ENCODE assay signal across 32 mouse cellular contexts in the genomic region with DNA sequence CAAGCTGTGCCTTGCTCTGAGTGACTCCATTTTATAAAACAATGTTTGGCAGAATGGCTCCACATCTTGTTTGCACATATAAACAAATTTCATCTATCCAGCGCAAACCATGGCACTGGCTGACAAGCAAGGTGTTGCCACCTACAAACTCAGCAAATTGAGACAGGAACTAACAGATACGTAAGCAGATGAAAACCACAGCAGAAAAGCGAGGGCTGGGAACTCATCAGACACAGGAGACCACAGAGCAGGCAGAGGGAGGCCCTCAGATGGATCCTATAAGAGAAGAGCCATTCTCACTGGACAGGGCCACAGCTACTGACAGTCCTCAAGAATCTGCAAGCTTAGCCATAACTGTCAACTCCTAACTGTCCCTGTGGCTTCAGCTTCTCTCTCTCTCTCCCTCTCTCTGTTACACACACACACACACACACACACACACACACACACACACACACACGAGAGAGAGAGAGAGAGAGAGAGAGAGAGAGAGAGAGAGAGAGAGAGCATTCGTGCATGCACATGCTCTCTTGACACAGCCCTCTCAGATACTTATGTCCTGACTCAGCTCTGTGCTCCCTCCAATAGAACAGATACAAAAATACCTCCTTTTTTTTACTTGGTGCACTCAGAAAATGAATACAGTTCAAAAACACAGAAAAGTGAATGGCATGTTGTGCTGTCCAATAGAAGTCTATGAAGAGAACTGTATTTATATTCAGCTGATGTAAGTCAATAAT. TPM values are rescaled to one million over a fixed set of nuclear protein-coding genes. Genes with fewer than 3 reads are reported as not detected.
"Had no signal": no experiment of that assay in that cellular context is flagged by ENCODE, and none has a peak within 500 bp of the region (broad histone marks: within the 10 kb centered on the region; RNA-seq: fewer than 3 reads in every experiment).

No protein-coding gene starts in this region.

- H3K9ac ChIP-seq: limb, embryonic 13.5 days; liver, embryonic 12.5 days; liver, embryonic 15.5 days; lung, embryonic 15.5 days; midbrain, embryonic 13.5 days; stomach, embryonic 15.5 days had no signal

- H3K4me3 ChIP-seq: layer of hippocampus, adult 2 months; limb, embryonic 10.5 days; limb, embryonic 13.5 days; liver, embryonic 12.5 days; liver, embryonic 15.5 days; lung, embryonic 15.5 days; megakaryocyte, embryonic 14.5 days; midbrain, embryonic 10.5 days; midbrain, embryonic 13.5 days; myocyte; stomach, embryonic 15.5 days had no signal

- H3K27ac ChIP-seq: layer of hippocampus, adult 2 months; limb, embryonic 10.5 days; limb, embryonic 13.5 days; liver, embryonic 12.5 days; liver, embryonic 15.5 days; lung, embryonic 15.5 days; midbrain, embryonic 10.5 days; midbrain, embryonic 13.5 days; stomach, embryonic 15.5 days had no signal

- H3K4me1 ChIP-seq: limb, embryonic 10.5 days; limb, embryonic 13.5 days; liver, embryonic 15.5 days; lung, embryonic 15.5 days; stomach, embryonic 15.5 days had no signal

- H3K27me3 ChIP-seq: limb, embryonic 13.5 days; liver, embryonic 12.5 days; liver, embryonic 15.5 days; lung, embryonic 15.5 days; megakaryocyte, embryonic 14.5 days; stomach, embryonic 15.5 days had no signal

- H3K4me2 ChIP-seq: limb, embryonic 13.5 days; liver, embryonic 12.5 days; liver, embryonic 15.5 days; lung, embryonic 15.5 days; midbrain, embryonic 13.5 days; stomach, embryonic 15.5 days had no signal

- H3K9me3 ChIP-seq: limb, embryonic 10.5 days; limb, embryonic 13.5 days; liver, embryonic 12.5 days; liver, embryonic 15.5 days; lung, embryonic 15.5 days; midbrain, embryonic 10.5 days; midbrain, embryonic 13.5 days; stomach, embryonic 15.5 days had no signal

- ATAC-seq: liver, embryonic 12.5 days; midbrain, embryonic 13.5 days; midbrain, embryonic 16.5 days had no signal

- H3K36me3 ChIP-seq: stomach, embryonic 15.5 days had no signal

- DNase-seq: kidney, adult 11 months; kidney, adult 8-10 months; kidney, postnatal 14 days; kidney, postnatal 4 days; layer of hippocampus, adult 9-11 months; layer of hippocampus, postnatal 36 days; liver; lung, adult 18-20 months; lung, postnatal 10 days; lung, postnatal 36 days; right cerebral cortex, adult 18-20 months; right cerebral cortex, postnatal 14 days; right cerebral cortex, postnatal 4 days; thymus, postnatal 36 days had no signal

RNA-seq across cellular contexts. Expression of gene Tmprss12, which starts 14.9 kb away (rescaled TPM):
- total RNA-seq: layer of hippocampus, adult 2 months; layer of hippocampus, postnatal 36 days; left cerebral cortex, postnatal 25 days; monocyte, adult 5-6 weeks had no signal
- polyA plus RNA-seq: kidney, embryonic 16.5 days; limb, embryonic 10.5 days; limb, embryonic 13.5 days; liver, embryonic 12.5 days; liver, embryonic 15.5 days; lung, embryonic 15.5 days; midbrain, embryonic 10.5 days; midbrain, embryonic 13.5 days; midbrain, embryonic 16.5 days; myocyte; neural tube, embryonic 11.5 days; neural tube, embryonic 14.5 days; urinary bladder, adult 2 months had no signal
